Mouse (Mus musculus): ENCODE measurements around the gene C1ql4. TPM values are rescaled to one million over a fixed set of nuclear protein-coding genes. Genes with fewer than 3 reads are reported as not detected.

The C1ql4 gene
- not detected for total RNA-seq (2021)
- long read RNA-seq, experiment 1, result 0 reads
- long read RNA-seq, experiment 2, result 0 reads

- intact Hi-C loops (cut with DNase I), result loop anchor here (5.0 kb wide), 1 partner anchor 35 kb away; no protein-coding TSS in a partner anchor
- DNase-seq, result peak; percentile 41 to 52
Observed at GRCm38 (mm10) chr15:99087253-99088075, at the start of gene C1ql4. C1ql4 (minus strand) TSS chr15:99087817.

- intact Hi-C loops (cut with DNase I), result no loop called here
Observed at GRCm38 (mm10) chr15:99129956-99130910, 42.6 kb upstream of the C1ql4 start.

DNA sequence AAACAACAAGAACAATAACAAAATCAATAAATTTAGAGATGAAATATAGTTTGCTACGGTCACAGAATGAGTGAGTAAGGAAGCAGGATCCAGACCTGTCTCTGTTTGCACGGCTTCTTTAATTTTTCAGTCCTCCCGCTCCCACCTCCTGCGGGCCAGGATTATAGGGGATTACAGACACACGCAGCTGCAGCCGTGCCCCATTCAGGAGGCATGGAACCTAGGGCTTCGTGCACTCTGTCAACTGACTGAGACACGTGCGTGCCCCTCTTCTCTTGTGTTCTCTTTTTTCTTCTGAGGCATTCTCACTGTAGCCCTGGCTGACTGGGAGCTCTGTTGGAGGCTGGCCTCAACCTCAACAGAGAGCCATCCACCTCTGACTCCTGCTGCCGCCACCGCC lies 41.8 kb upstream of the C1ql4 start:
- DNase-seq, result no peak
- intact Hi-C loops (cut with DNase I), result no loop called here

More at GRCm38 (mm10) chr15:99129956-99130910, 42.6 kb upstream of the C1ql4 start:
- DNase-seq, result no peak

DNA sequence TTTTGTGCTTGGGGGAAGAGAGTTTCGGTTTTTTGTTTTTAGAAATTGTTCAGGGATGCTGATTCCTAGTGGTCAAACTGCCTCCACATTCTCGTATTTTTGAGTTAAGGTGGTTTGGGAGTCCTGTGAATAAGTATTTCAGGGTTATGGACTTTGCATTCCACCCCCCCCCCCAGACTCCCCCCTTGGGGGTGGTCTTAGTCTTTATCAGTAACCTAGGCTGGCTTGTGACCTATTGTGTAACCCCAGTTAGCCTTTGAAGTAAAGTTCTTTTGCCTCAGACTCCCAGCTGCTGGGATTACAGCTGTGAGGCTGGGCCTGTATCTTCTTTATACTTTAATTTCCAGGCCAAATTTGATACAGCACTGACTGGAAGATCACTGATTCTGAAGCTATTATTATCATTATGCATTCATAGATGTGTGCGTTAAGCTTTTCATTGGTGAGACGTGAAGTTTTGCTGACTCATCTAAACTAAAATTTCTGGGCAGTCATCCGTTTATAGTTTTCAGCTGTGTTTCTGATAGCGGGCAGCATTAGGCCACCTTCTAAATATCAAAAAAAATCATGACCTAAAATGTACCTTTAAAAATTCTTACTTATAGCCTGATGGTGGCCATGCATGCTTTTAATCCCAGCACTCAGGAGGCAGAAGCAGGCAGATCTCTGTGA lies 40.4 kb upstream of the C1ql4 start:
- intact Hi-C loops (cut with DNase I), result no loop called here

DNA sequence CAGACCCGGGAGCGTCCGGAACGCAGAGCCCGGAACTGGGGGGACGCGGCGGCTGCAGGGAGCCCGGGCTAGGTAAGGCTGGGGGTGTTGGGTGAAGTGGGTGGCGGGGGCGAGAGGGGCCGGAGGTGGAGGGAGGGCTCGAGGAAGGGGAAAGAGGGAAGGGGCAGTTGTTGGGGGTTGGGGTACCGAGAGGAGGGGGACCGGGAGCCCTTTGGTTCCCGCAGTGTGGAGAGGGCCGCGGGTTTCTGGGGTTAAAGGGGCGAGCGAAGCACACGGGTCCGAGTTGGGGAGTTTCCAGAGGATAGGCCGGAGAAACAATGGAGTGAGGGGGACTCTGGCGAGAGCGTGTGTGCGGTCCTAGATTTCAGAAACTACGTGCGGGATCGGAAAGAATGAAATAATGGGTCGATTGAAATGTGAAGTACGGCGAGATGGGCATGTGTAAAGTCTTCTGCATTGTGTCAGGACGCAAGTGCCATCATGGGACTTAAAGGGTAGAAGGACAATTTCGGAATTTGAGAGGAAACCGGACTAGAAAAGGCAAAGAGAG lies 39.3 kb upstream of the C1ql4 start:
- DNase-seq, result no peak
- intact Hi-C loops (cut with DNase I), result no loop called here

More for the DNA sequence above, 40.4 kb upstream of the C1ql4 start:
- DNase-seq, result no peak

DNA sequence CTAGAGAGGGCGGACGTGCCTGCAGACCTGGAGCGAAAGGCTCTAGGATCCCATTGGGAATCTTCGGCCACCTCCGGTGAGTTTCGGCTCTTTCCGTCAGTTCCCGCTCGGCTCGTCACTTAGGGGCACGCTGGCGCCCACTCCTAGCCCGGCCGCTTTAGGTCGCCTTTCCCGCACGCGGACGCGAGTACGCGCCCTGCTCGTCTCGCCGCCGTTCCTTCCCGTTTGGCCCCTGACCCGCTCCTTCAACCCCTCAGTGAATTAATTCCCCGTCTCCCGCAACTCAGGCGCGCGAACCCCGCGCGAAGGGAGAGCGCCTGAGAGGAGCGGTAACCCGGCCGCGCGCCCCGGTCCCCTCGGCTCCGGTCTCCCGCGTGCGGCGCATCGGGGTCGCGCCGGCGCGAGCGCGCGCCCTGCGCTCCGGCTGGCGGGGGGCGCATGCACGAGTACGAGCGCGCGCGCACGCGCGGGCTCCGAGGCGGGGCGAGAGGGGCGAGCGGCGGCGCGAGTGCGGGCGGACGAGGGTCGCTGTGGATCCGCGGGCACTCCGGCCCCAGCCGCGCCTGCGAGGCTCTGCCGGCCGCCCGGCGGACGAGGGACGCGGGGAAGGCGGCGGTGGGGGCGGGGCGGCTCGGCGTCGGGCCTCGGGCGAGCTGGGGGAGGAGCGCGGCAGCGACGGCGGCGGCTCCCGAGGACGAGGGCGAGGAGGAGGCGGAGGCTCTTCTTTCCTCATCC lies 38.6 kb upstream of the C1ql4 start:
- intact Hi-C loops (cut with DNase I), result no loop called here
- DNase-seq, result peak; percentile 91

DNA sequence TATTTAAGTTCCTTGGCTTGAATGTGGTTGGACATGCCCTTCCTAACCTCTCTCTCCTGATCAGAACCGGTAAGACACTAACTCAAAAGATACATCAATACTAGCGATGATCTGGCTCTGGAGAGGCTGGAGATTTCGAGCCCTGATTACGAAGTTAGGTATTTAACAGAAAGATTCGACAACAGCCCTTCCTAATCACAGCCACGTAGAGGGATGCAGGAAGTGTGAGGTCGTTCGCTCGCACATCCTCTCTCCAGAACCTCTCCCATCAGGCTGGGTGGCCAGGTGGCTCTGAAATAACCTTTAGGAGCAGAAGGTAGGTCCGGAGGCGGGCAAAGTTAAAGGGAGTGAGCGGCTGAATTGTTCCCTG lies 38.1 kb upstream of the C1ql4 start, which contains the start of gene Spats2:
Gene Spats2 (plus strand): TSS at position 206 of the 370 bp plus-strand sequence.
- DNase-seq, result no peak
- intact Hi-C loops (cut with DNase I), result no loop called here

DNA sequence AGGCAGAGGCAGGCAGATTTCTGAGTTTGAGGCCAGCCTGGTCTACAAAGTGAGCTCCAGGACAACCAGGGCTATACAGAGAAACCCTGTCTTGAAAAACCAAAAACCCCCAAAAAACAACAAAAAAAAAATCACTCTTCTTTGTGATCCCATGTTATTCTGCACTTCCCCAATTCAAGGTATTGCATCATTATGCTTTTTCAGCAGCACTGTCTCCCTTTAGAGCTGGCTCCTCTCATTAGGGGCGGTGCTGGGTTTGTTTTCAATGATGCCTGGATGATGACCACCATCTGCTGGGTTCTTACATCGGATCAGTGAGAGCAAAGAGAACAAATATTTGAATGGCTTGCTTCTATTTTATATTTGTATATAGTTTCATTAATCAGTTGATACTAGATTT lies 35.0 kb upstream of the C1ql4 start:
- intact Hi-C loops (cut with DNase I), result no loop called here
- DNase-seq, result no peak

DNA sequence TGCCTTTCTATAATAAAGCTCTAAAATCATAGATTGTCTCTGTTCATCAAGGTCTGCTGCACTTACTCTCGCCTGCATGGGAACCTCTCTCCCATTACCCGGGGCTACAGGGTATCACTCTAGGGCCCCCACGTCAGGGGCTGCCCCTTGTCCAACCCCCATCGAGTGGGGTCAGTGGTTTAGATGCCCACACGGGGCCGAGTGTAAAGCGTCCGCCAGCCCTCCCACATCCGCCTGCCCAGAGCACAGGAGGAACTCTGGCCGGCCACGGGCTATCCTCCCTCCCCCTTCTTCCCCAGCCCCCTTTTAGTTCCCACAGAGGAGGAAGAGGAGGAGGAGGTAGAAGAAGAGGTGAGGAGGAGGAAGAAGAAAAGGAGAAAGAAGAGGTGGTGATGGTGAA lies 33.2 kb upstream of the C1ql4 start:
- no peak for DNase-seq
- intact Hi-C loops (cut with DNase I), result no loop called here

DNA sequence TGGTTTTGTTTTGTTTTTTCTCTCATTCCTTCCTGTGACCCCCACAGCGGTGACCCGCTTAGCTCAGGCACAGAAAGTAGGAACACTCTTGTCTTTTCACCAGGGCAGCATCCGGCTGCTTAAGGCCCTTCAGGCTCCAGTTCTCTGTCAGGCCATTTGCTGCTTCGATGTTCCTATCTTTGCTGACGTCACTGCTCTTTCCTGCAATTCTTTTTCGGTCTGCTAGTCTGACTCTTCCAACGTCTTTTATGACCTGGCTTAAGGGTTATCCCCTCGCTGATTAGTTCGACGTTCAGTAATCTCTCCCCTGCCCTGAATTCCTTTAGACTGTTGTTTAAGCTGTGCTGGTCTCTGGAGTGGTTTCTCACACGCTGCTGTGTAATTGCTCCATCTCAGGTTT lies 28.9 kb upstream of the C1ql4 start:
- intact Hi-C loops (cut with DNase I), result no loop called here
- DNase-seq, result peak in 1 of 2 experiments; percentile 10

DNA sequence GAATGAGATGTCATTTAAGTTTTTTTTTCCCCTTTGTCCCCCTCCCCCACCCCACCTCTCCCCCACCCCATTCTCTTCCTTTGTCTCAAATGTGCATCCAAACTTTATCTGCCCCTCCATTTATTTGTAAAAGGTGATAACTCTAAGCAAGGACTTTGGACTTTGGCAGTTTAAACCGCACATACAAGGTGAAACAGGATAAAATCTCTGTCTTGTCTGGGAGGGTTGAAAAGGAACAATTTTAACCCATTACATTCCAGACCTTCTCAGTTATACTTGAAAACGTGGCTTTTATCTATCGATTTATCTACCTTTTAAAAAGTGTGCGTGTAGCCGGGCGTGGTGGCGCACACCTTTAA lies 27.4 kb upstream of the C1ql4 start:
- intact Hi-C loops (cut with DNase I), result no loop called here
- DNase-seq, result no peak

DNA sequence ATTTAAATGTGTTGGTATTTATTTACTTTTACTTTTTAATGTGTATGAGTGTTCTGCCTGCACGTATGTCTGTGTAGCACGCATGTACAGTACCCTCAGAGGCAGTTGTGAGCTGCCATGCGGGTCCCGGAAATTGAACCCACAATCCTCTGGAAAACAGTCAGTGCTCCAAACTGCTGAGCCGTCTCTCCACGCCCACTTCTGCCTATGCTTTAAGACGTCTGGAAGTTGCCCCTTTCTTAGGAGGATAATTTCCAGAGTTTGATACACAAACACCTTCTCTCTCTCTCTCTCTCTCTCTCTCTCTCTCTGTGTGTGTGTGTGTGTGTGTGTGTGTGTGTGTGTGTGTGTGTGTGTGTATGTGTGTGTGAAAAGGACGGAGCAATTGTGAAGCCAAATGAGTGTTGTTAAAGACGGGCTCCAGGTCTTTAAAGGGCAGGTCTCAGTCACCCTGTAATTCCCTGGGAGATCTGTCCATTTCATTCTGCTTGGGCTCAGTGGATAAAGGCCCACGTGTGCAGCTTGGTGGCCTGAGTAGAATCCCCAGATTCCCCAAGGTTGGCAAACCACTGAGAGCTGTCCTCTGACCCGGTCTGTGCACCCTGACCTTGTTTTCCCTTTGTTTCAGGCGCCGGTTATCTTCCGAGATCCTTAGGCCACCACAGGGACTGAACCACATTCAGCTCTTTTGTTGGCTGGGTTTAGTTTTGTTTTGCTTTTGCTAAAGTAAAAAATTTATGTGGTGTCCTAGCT lies 26.9 kb upstream of the C1ql4 start:
- intact Hi-C loops (cut with DNase I), result no loop called here
- no peak for DNase-seq

GRCm38 (mm10) chr15:99113396-99113975 lies 25.9 kb upstream of the C1ql4 start:
- DNase-seq, result no peak
- intact Hi-C loops (cut with DNase I), result no loop called here

DNA sequence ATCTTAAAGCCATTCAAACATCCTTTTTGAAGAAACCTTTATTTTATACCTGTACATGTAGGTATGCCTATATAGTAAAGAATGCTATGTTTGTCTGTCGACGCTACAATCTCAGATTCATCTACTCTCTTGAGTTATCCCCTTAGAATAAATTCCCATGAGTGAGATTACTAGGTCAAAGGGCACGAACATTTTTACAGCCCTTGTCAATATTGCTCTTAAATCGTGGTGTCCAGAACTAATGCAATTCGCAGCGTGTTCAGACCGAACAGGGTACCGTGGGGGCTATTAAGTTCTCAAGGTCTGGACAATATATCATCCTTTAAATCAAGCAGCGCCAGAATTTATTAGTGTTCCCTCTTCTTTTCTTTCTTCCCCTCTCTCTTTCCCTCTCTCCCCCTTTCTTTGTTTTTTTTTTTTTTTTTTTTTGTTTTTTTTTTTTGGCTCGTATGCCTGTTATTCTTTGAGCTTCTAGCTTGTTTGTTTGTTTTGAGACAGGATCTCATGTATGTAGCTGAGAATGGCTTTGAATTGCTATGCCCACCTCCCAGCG lies 25.3 kb upstream of the C1ql4 start:
- intact Hi-C loops (cut with DNase I), result no loop called here
- no peak for DNase-seq

- DNase-seq, result no peak
- intact Hi-C loops (cut with DNase I), result no loop called here
Observed at GRCm38 (mm10) chr15:99111809-99112208, 24.2 kb upstream of the C1ql4 start.

GRCm38 (mm10) chr15:99111139-99111538 lies 23.5 kb upstream of the C1ql4 start:
- intact Hi-C loops (cut with DNase I), result no loop called here
- DNase-seq, result no peak

DNA sequence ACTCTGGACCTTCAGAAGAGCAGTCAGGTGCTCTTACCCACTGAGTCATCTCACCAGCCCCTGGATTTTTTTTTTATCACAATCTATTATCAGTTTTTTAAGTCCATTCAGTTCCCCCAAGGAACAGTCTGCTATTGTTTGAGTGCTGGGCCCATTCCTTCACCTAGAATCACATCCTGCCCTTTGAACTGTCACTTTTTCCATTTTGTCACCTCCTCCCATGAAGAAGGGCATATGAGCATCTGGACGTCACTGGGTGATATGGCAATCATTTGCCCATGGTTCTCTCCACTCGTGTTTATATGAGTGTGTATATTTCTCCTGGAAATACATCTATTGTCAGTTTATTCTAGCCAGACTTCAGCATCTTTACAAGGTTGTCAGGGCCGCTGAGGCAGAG lies 20.2 kb upstream of the C1ql4 start:
- intact Hi-C loops (cut with DNase I), result no loop called here
- no peak for DNase-seq

DNA sequence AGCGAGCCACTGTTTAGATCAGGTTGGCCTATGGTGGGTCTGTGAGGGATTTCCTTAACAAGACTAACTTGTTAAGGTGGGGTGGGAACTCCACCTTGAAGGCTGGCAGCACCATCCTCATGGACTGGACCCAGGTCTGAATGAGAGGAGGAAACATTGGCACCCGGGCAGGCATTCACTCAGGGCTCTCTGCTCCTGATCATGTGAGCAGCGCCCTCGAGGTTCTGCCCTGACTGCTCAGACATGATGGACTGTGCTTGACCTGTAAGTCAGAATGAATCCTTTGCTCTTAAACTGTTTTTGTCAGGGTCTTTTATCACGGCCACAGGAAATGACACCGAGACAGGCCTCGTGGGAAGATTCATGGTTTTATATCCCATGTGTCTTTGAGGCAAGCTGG lies 17.6 kb upstream of the C1ql4 start:
- intact Hi-C loops (cut with DNase I), result no loop called here
- DNase-seq, result no peak

Data from heart, postnatal 14 days (tissue).